Mouse (Mus musculus) limb, embryonic 14.5 days (tissue): ENCODE results near the gene Mmgt1. TPM values are rescaled to one million over a fixed set of nuclear protein-coding genes. Genes with fewer than 3 reads are reported as not detected.

Experiments
- ATAC-seq: fragments of 200-750 bp; cut with Nextera tagmentation; 2 replicates; pipeline ENCODE4 v1.8.0; 2017; ENCODE audit warnings: low read depth, moderate number of reproducible peaks, moderate TSS enrichment; ENCODE audit not compliant: low FRiP score
- DNase-seq: peaks from one replicate; pipeline ENCODE4 v3.0.0-alpha.2; 2015; ENCODE audit warnings: low spot score
- H3K27ac ChIP-seq: fragments of 300-500 bp; sonication (generic); replicated peaks from 2 replicates; pipeline ENCODE4 v1.5.1; 2014; ENCODE audit warnings: low read depth, mild to moderate bottlenecking, low read length, moderate library complexity, mixed read lengths
- H3K27me3 ChIP-seq: fragments of 300-500 bp; sonication (generic); 2 replicates; pipeline ENCODE4 v1.6.1; 2014; ENCODE audit warnings: low read length, mixed read lengths; ENCODE audit not compliant: control insufficient read depth, insufficient read depth
- H3K36me3 ChIP-seq: fragments of 300-500 bp; sonication (generic); 2 replicates; pipeline ENCODE4 v1.6.1; 2014; ENCODE audit warnings: mild to moderate bottlenecking, low read length, moderate library complexity, mixed read lengths; ENCODE audit not compliant: control insufficient read depth, insufficient read depth
- H3K4me1 ChIP-seq: fragments of 300-500 bp; sonication (generic); 2 replicates; pipeline ENCODE4 v1.6.1; 2014; ENCODE audit warnings: antibody characterized with exemption, low read length, mixed read lengths; ENCODE audit not compliant: control insufficient read depth, insufficient read depth
- H3K4me2 ChIP-seq: fragments of 300-500 bp; sonication (generic); replicated peaks from 2 replicates; pipeline ENCODE4 v1.6.1; 2014; ENCODE audit warnings: low read depth, mild to moderate bottlenecking, low read length, moderate library complexity; ENCODE audit not compliant: severe bottlenecking
- H3K4me3 ChIP-seq: fragments of 300-500 bp; sonication (generic); replicated peaks from 2 replicates; pipeline ENCODE4 v1.5.1; 2014; ENCODE audit warnings: low read length
- H3K9ac ChIP-seq: fragments of 300-500 bp; sonication (generic); 2 replicates; pipeline ENCODE4 v1.6.1; 2014; ENCODE audit warnings: mild to moderate bottlenecking, low read depth, low read length, moderate library complexity; ENCODE audit not compliant: severe bottlenecking
- H3K9me3 ChIP-seq: fragments of 300-500 bp; sonication (generic); 2 replicates; pipeline ENCODE4 v1.6.1; 2016; ENCODE audit warnings: low read length; ENCODE audit not compliant: control insufficient read depth
- POLR2A ChIP-seq: fragments of 200-500 bp; IDR thresholded peaks from 2 replicates; pipeline ENCODE4 v1.8.0; 2012; ENCODE audit warnings: inconsistent platforms, mild to moderate bottlenecking, moderate library complexity, borderline replicate concordance; ENCODE audit not compliant: insufficient read depth, insufficient read length; ENCODE audit errors: extremely low read depth
- WGBS: fragments of 180-500 bp; shearing (Covaris S2); extraction: QIAGEN DNeasy Blood & Tissue Kit; methylation state at CpG from one replicate; pipeline ENCODE4 v1.1.7; 2014; 5-methylcytosine and 5-hydroxymethylcytosine counted together
- microRNA-seq: library from miRNA; unstranded; fragments of <30 nt; microRNA quantifications from one replicate; pipeline ENCODE4, GENCODE M21; 2016
- polyA plus RNA-seq, 2 experiments: library from polyadenylated mRNA; depleted of rRNA in 1 of 2; stranded (reverse) in 1 of 2; unstranded in 1 of 2; fragments of >200 nt; fragmentation: Nextera tagmentation in 1 of 2; extraction: Ambion mirVana in 1 of 2; gene quantifications; 2 replicates each; pipeline versions ENCODE4 v1.2.1 to v1.2.3; 2012 to 2014

Gene Mmgt1
- polyA plus RNA-seq, 2 experiments, result 17.6 to 21.1 TPM

DNA sequence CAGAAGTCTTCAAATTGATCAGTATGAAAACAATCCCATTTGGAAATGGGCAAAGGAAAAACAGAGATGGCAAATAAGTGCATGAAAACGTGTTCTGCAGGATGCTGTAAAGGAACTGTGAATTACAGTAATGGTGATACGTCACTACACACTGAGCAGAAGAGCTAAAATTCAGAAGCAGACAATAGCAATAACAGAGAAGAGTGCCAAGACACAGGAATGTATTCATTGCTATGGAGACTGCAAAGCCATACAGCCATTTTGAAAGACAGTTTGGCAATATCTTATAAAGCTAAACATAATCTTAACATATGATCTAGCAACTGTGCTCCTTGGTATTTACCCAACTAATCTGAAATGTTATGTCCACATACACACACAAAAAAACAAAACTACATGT lies 19.7 kb downstream of the Mmgt1 start:
- Histone ChIP-seq H3K27me3 (no peaks in the 10 kb centered on the region), H3K9ac (no peak overlapping the region), H3K4me2 (no peak overlapping the region), H3K4me1 (no peaks in the 10 kb centered on the region), H3K27ac (no peak overlapping the region), H3K9me3 (no peaks in the 10 kb centered on the region), H3K4me3 (no peak overlapping the region), H3K36me3 (no peaks in the 10 kb centered on the region)
- ATAC-seq, result no peak
- 77% methylated on average over 2 of the region's 2 CpGs for WGBS
- no peak for TF ChIP-seq POLR2A
- DNase-seq, result no peak

DNA sequence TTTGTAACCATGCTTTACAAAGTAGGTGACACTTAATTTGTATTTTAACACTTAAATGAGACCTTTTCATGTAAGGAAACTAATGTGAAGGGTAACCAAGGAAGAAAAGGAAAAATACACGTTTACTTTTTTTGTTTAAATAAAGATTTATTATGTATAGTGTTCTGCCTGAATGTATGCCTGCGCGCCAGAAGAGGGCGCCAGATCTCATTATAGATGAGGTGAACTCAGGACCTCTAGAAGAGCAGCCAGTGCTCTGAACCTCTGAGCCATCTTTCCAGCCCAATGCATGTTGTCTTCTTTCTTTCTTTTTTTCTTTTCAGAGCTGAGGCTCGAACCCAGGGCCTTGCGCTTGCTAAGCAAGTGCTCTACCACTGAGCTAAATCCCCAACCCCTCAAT lies 25.4 kb downstream of the Mmgt1 start:
- Histone ChIP-seq H3K27me3 (no peaks in the 10 kb centered on the region), H3K4me1 (no peaks in the 10 kb centered on the region), H3K36me3 (no peaks in the 10 kb centered on the region), H3K9me3 (no peaks in the 10 kb centered on the region), H3K4me2 (no peak overlapping the region), H3K9ac (no peak overlapping the region), H3K4me3 (no peak overlapping the region), H3K27ac (no peak overlapping the region)
- no peak for ATAC-seq
- no peak for DNase-seq
- TF ChIP-seq POLR2A, result no peak
- 27% methylated on average over 6 of the region's 6 CpGs for WGBS

DNA sequence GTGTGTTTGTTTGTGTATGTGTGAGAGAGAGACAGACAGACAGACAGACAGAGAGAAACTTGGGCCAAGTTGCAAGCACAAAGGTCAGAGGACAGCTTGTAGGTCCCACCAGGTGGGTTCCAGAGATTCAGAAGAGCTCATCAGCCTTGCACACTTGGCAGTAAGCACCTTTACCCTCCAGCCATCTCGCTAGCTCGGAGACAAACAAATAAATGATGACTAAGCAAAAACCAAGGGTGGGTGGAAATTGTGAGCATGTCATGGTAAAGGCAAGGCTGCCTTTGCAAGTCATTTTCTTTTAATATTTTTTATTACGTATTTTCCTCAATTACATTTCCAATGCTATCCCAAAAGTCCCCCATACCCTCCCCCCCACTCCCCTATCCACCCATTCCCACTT lies 44.3 kb downstream of the Mmgt1 start:
- 86% methylated on average over 3 of the region's 3 CpGs for WGBS
- Histone ChIP-seq H3K27ac (no peak overlapping the region), H3K4me3 (no peak overlapping the region), H3K27me3 (no peaks in the 10 kb centered on the region), H3K4me2 (no peak overlapping the region), H3K9me3 (no peaks in the 10 kb centered on the region), H3K4me1 (no peaks in the 10 kb centered on the region), H3K9ac (no peak overlapping the region), H3K36me3 (no peaks in the 10 kb centered on the region)
- TF ChIP-seq POLR2A, result no peak
- no peak for DNase-seq
- ATAC-seq, result no peak

DNA sequence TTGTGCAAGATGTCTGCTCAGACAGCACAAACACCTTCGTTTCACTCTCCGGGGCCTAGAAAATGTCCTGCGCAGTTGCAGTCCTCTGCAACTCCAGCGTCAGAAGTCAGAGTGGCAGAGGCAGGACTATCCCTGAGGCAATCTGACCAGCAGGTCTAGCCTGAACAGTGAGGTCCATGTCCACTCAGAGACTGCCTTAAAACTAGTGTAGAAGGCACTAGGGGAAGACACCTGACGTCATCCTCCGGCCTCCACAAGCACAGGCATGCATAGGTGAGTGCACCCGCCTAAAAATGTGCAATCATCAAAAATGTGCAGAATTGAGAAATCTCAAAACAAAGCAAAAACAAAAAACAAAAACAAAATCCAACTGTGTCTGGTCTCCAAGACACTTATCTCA lies 48.4 kb downstream of the Mmgt1 start, which contains the start of gene Gm648:
TSS of gene Gm648 (minus strand) at position 101 of the 400 bp plus-strand sequence.
- Histone ChIP-seq H3K27ac (no peak within 1 kb of the TSS), H3K4me3 (no peak within 1 kb of the TSS), H3K27me3 (no peaks in the 10 kb centered on the region), H3K4me1 (no peaks in the 10 kb centered on the region), H3K36me3 (no peaks in the 10 kb centered on the region), H3K9me3 (no peaks in the 10 kb centered on the region), H3K4me2 (no peak within 1 kb of the TSS), H3K9ac (no peak within 1 kb of the TSS)
- no peak for DNase-seq
- no peak for TF ChIP-seq POLR2A
- 87% methylated on average over 7 of the region's 7 CpGs for WGBS
- no peak for ATAC-seq

DNA sequence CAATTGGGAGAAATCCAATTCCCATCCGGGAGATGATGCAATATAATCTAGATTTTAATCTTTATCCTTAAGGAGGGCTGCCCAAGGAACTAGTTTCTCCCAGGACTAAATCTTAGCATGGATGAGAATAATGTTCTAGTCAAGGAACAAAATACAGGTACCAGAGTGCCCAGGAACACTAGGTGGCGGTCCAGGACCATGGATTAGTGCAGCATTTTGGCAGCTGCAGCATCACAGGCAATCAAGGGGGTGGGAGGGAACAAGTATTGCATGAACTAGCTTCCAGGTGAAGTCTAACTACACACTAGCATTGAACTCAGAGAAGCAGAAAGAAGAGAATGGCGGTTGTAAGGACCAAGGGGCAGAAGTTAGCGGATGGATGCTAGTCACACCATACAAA lies 60.7 kb downstream of the Mmgt1 start:
- Histone ChIP-seq H3K4me1 (no peaks in the 10 kb centered on the region), H3K4me3 (no peak overlapping the region), H3K9ac (no peak overlapping the region), H3K36me3 (no peaks in the 10 kb centered on the region), H3K4me2 (no peak overlapping the region), H3K9me3 (no peaks in the 10 kb centered on the region), H3K27ac (no peak overlapping the region), H3K27me3 (no peaks in the 10 kb centered on the region)
- DNase-seq, result no peak
- 45% methylated on average over 4 of the region's 4 CpGs for WGBS
- TF ChIP-seq POLR2A, result no peak
- no peak for ATAC-seq

Small RNAs within 50 kb of the gene (microRNA-seq; reads per million reads assigned to microRNA genes)
- not detected for gene Mir5116

Other genes starting within 250 kb of the Mmgt1 start
- gene Smim10l2a, start 223.5 kb downstream of the Mmgt1 start, polyA plus RNA-seq (2012; rRNA removed), result 4.0 and 4.5 TPM in 2 replicates
- gene Smim10l2a, start 223.5 kb downstream of the Mmgt1 start, polyA plus RNA-seq (2014; fragmentation: Nextera tagmentation; extraction: Ambion mirVana), result 3.8 and 5.7 TPM in 2 replicates
- not detected in 2 replicates for gene Gm2174, start 150.1 kb downstream of the Mmgt1 start, polyA plus RNA-seq (2012; rRNA removed)
- 2.5 and 3.3 TPM in 2 replicates for gene Gm2174, start 150.1 kb downstream of the Mmgt1 start, polyA plus RNA-seq (2014; fragmentation: Nextera tagmentation; extraction: Ambion mirVana)
- 88.7 and 104 TPM in 2 replicates for gene Ints6l, start 143.2 kb downstream of the Mmgt1 start, polyA plus RNA-seq (2012; rRNA removed)
- 27.9 and 32.5 TPM in 2 replicates for gene Ints6l, start 143.2 kb downstream of the Mmgt1 start, polyA plus RNA-seq (2014; fragmentation: Nextera tagmentation; extraction: Ambion mirVana)
- gene Gm10477, start 73.3 kb downstream of the Mmgt1 start, polyA plus RNA-seq (2012; rRNA removed), result not detected in 2 replicates
- gene Gm10477, start 73.3 kb downstream of the Mmgt1 start, polyA plus RNA-seq (2014; fragmentation: Nextera tagmentation; extraction: Ambion mirVana), result not detected in 2 replicates
- gene Gm648, start 48.5 kb downstream of the Mmgt1 start, polyA plus RNA-seq (2012; rRNA removed), result 0.14 TPM in 1 of 2 replicates, not detected in the other
- gene Gm648, start 48.5 kb downstream of the Mmgt1 start, polyA plus RNA-seq (2014; fragmentation: Nextera tagmentation; extraction: Ambion mirVana), result not detected in 2 replicates
- 16.1 and 17.0 TPM in 2 replicates for gene Slc9a6, start 11.7 kb upstream of the Mmgt1 start, polyA plus RNA-seq (2012; rRNA removed)
- 11.8 and 13.1 TPM in 2 replicates for gene Slc9a6, start 11.7 kb upstream of the Mmgt1 start, polyA plus RNA-seq (2014; fragmentation: Nextera tagmentation; extraction: Ambion mirVana)
- gene Fhl1, start 133.7 kb upstream of the Mmgt1 start, polyA plus RNA-seq (2012; rRNA removed), result 179 and 191 TPM in 2 replicates
- gene Fhl1, start 133.7 kb upstream of the Mmgt1 start, polyA plus RNA-seq (2014; fragmentation: Nextera tagmentation; extraction: Ambion mirVana), result 139 and 167 TPM in 2 replicates
- gene Map7d3, start 224.3 kb upstream of the Mmgt1 start, polyA plus RNA-seq (2012; rRNA removed), result 1.2 and 2.7 TPM in 2 replicates
- gene Map7d3, start 224.3 kb upstream of the Mmgt1 start, polyA plus RNA-seq (2014; fragmentation: Nextera tagmentation; extraction: Ambion mirVana), result 2.9 and 4.5 TPM in 2 replicates